Mouse (Mus musculus): ENCODE measurements around the gene H2al1f.
A peak's percentile ranks its signal among the peaks of the same experiment; 100 is the strongest.
"Not testable (repeated sequence)": the region's sequence is repeated elsewhere in the genome, so short reads cannot be mapped to it uniquely, and the experiment has no call there.

The H2al1f gene

GRCm38 (mm10) chrX:11314858-11315257, at the start of gene H2al1f:
H2al1f (plus strand) TSS chrX:11315158.
- not testable (repeated sequence) for DNase-seq (ENCODE audit: low read depth, low spot score)

- DNase-seq (ENCODE audit: low read depth, low spot score), result no peak
Observed at GRCm38 (mm10) chrX:11267791-11268190, 47.2 kb upstream of the H2al1f start.

- DNase-seq (ENCODE audit: low read depth, low spot score), result no peak
Observed at GRCm38 (mm10) chrX:11269074-11269473, 45.9 kb upstream of the H2al1f start.

- DNase-seq (ENCODE audit: low read depth, low spot score), result no peak
Observed at GRCm38 (mm10) chrX:11273190-11273589, 41.8 kb upstream of the H2al1f start.

- DNase-seq (ENCODE audit: low read depth, low spot score), result no peak
Observed at GRCm38 (mm10) chrX:11277083-11277482, 37.9 kb upstream of the H2al1f start.

GRCm38 (mm10) chrX:11280741-11281140, 34.2 kb upstream of the H2al1f start:
- DNase-seq (ENCODE audit: low read depth, low spot score), result no peak

- no peak for DNase-seq (ENCODE audit: low read depth, low spot score)
Observed at GRCm38 (mm10) chrX:11288306-11288882, 26.6 kb upstream of the H2al1f start.

- no peak for DNase-seq (ENCODE audit: low read depth, low spot score)
Observed at GRCm38 (mm10) chrX:11289244-11289643, 25.7 kb upstream of the H2al1f start.

- not testable (repeated sequence) for DNase-seq (ENCODE audit: low read depth, low spot score)
Observed at GRCm38 (mm10) chrX:11298957-11299356, 16.0 kb upstream of the H2al1f start, which contains the start of gene H2al1a. H2al1a (plus strand) TSS chrX:11299257.

- DNase-seq (ENCODE audit: low read depth, low spot score), result not testable (repeated sequence)
Observed at GRCm38 (mm10) chrX:11302132-11302531, 12.8 kb upstream of the H2al1f start, which contains the start of gene H2al1b. H2al1b (plus strand) TSS chrX:11302432.

GRCm38 (mm10) chrX:11305355-11305754, 9.6 kb upstream of the H2al1f start, which contains the start of gene H2al1c:
H2al1c (plus strand) TSS chrX:11305655.
- DNase-seq (ENCODE audit: low read depth, low spot score), result not testable (repeated sequence)

- DNase-seq (ENCODE audit: low read depth, low spot score), result not testable (repeated sequence)
Observed at GRCm38 (mm10) chrX:11308524-11308923, 6.4 kb upstream of the H2al1f start, which contains the start of gene H2al1d. H2al1d (plus strand) TSS chrX:11308824.

GRCm38 (mm10) chrX:11311634-11312033, 3.3 kb upstream of the H2al1f start, which contains the start of gene H2al1e:
H2al1e (plus strand) TSS chrX:11311934.
- not testable (repeated sequence) for DNase-seq (ENCODE audit: low read depth, low spot score)

GRCm38 (mm10) chrX:11317956-11318355, 3.0 kb downstream of the H2al1f start, which contains the start of gene H2al1g:
H2al1g (plus strand) TSS chrX:11318256.
- DNase-seq (ENCODE audit: low read depth, low spot score), result not testable (repeated sequence)

GRCm38 (mm10) chrX:11321192-11321591, 6.2 kb downstream of the H2al1f start, which contains the start of gene H2al1h:
H2al1h (plus strand) TSS chrX:11321492.
- DNase-seq (ENCODE audit: low read depth, low spot score), result not testable (repeated sequence)

GRCm38 (mm10) chrX:11324359-11324758, 9.4 kb downstream of the H2al1f start, which contains the start of gene H2al1i:
H2al1i (plus strand) TSS chrX:11324659.
- not testable (repeated sequence) for DNase-seq (ENCODE audit: low read depth, low spot score)

- not testable (repeated sequence) for DNase-seq (ENCODE audit: low read depth, low spot score)
Observed at GRCm38 (mm10) chrX:11327522-11327921, 12.6 kb downstream of the H2al1f start, which contains the start of gene H2al1j. H2al1j (plus strand) TSS chrX:11327822.

GRCm38 (mm10) chrX:11345762-11346161, 30.8 kb downstream of the H2al1f start:
- DNase-seq (ENCODE audit: low read depth, low spot score), result no peak

GRCm38 (mm10) chrX:11346756-11347155, 31.8 kb downstream of the H2al1f start:
- DNase-seq (ENCODE audit: low read depth, low spot score), result no peak

- peak; percentile 30 for DNase-seq (ENCODE audit: low read depth, low spot score)
Observed at GRCm38 (mm10) chrX:11360823-11361222, 45.9 kb downstream of the H2al1f start.

- DNase-seq (ENCODE audit: low read depth, low spot score), result peak; percentile 11
Observed at GRCm38 (mm10) chrX:11361261-11361660, 46.3 kb downstream of the H2al1f start.

GRCm38 (mm10) chrX:11363890-11364289, 48.9 kb downstream of the H2al1f start:
- no peak for DNase-seq (ENCODE audit: low read depth, low spot score)

Measured in A20 (cell line).